Mouse (Mus musculus) lung, postnatal 25 days (tissue): ENCODE results near the gene Ptpn21.

Source experiments
- DNase-seq: peaks from one replicate; pipeline ENCODE4 v3.0.0; 2022; ENCODE audit warnings: low spot score

Ptpn21 gene

GRCm38 (mm10) chr12:98662617-98663016 lies 74.6 kb downstream of the Ptpn21 start:
- no peak for DNase-seq

DNA sequence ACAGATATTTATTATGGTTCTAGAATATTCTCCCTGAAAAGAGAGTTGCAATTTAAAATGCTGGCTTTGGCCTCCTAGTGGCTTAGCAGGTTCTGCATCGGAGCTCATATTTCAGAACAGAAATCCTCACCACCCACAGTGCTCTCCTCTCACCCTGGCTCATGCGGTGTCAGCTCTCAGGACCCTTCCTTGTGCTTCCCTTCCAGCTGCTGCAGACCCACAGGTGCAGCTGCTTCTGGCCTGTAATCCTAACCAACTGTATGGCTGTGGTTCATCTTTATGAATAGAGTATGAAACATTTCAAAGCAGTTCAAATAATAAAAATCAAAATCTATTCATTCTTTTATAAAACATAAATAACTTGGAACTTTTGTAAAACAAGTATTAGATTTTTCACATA lies 80.3 kb downstream of the Ptpn21 start:
- no peak for DNase-seq

DNA sequence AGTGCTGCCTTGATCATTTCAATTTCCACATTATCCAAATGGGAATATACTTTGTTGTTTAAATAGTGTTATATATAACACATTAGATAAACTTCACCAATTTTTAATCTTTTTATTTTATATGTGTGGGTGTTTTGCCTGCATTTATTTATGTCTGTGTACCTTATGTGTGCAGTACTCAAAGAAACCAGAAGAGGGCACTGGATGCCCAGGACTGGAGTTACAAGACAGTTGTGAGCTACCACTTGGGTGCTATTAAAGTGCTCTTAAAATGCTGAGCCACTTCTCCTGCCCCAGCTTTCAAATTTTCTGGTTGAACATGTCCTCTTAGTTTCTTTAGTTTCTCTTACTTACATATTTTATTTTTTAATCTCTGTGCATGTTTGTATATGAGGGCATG lies 92.4 kb downstream of the Ptpn21 start:
- DNase-seq: no peak

DNA sequence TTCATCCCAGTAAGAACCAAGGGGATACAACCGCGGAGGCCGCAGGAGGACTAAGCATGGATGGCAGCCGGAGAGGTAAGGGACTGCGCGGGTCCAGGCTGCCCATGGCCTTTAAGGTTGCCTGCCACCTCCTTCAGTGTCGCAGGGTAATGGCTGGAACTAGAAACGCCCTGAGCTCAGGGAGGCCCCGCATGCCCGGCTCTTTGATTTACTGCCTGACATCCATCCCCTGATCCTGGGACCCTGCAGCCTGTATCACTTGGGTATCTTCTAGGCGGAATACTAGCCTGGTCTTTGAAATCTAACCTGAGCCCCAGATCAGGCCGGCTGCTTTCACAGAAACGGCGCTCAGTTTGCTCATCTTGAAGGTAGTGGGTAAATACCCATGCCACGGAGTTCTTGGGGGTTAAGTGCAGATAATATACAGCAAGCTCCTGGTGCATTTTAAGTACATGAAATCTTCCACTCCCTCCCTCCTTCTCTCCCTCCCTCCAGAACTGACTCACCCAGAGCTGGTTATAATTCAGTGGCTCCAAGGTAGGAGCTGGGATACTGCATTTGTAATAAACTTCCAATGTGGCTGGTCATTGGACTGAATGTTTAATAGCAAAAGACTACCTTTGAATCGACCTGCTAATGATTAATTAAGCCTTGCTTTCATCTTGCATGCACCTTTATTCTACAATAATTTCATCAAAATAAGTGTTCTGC lies 108.8 kb downstream of the Ptpn21 start:
- DNase-seq: no peak

DNA sequence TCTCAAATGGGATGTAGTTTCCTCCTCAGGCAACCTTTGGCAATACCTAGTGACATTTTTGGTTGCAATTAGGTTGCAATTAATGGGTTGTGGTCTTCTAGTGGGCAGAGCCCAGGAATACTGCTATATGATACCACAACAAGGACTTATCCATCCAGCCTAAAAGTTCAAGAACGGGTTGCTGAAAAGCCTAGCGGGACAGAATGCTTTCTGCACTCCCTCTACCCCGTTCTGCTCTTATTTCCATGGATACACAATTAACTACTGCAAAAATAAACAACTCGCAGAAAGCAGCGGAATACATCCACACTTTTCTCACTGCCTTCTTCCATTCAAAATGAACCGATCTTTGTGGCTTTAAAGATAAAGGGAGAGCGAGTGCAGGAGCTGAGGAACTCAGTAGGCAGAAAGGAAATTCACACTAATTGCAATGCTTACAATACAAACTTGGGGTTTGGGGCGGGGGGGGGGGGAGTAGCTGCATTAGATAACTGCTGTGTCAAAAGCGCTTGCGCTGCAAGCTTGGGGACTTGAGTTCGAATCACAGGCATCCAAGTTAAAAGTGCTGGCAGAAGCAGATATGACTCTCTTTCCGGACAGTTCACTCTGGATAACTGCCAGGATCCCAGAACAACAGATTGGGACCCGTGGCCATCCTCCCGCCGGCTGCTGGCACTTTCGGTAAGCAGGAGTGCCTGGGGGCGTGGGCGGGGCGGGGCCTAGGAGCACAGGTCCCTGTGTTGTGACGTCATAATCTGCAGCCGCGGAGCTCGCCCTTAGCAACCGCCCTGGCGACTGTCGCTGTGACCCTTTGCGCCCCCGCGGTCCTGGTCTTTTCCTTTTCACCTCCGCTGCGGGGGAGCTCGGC lies 109.6 kb downstream of the Ptpn21 start, which contains the start of gene Spata7:
Gene Spata7, plus strand, starts transcription at position 766 of the 868 bp plus-strand sequence.
- DNase-seq: peak; percentile 79
